Mouse (Mus musculus) midbrain, embryonic 12.5 days (tissue): ENCODE data around the gene Vps25. TPM values are rescaled to one million over a fixed set of nuclear protein-coding genes. Genes with fewer than 3 reads are reported as not detected.

Source experiments
- polyA plus RNA-seq: library from polyadenylated mRNA; unstranded; fragments of >200 nt; fragmentation: Nextera tagmentation; extraction: Ambion mirVana; gene quantifications from 2 replicates; pipeline ENCODE4 v1.2.1, GENCODE M21; 2016

Vps25 gene
- polyA plus RNA-seq, 1 experiment from 2014 or later = 101 TPM

Other genes starting within 250 kb of the Vps25 start
- 65.6 and 67.5 TPM in 2 replicates for gene Atp6v0a1, start 244.3 kb upstream of the Vps25 start, polyA plus RNA-seq
- gene Naglu, start 183.7 kb upstream of the Vps25 start, polyA plus RNA-seq = 10.9 and 11.1 TPM in 2 replicates
- 0.22 and 0.31 TPM in 2 replicates for gene Hsd17b1, start 175.3 kb upstream of the Vps25 start, polyA plus RNA-seq
- 51.7 and 53.9 TPM in 2 replicates for gene Coasy, start 171.1 kb upstream of the Vps25 start, polyA plus RNA-seq
- 49.2 and 60.5 TPM in 2 replicates for gene Mlx, start 166.4 kb upstream of the Vps25 start, polyA plus RNA-seq
- gene Psmc3ip, start 158.3 kb upstream of the Vps25 start, polyA plus RNA-seq = 41.7 and 42.4 TPM in 2 replicates
- gene Retreg3, start 133.8 kb upstream of the Vps25 start, polyA plus RNA-seq = 21.8 and 23.1 TPM in 2 replicates
- gene Tubg1, start 133.8 kb upstream of the Vps25 start, polyA plus RNA-seq = 96.3 and 97.4 TPM in 2 replicates
- 9.0 and 10.3 TPM in 2 replicates for gene Tubg2, start 97.8 kb upstream of the Vps25 start, polyA plus RNA-seq
- gene Cntnap1, start 83.2 kb upstream of the Vps25 start, polyA plus RNA-seq = 0.74 and 0.94 TPM in 2 replicates
- 12.3 and 12.6 TPM in 2 replicates for gene Plekhh3, start 82.4 kb upstream of the Vps25 start, polyA plus RNA-seq
- 0.10 and 0.17 TPM in 2 replicates for gene Ccr10, start 78.3 kb upstream of the Vps25 start, polyA plus RNA-seq
- 12.6 and 14.4 TPM in 2 replicates for gene Ezh1, start 27.2 kb upstream of the Vps25 start, polyA plus RNA-seq
- gene Ramp2, start 7.7 kb upstream of the Vps25 start, polyA plus RNA-seq = 70.3 and 76.3 TPM in 2 replicates
- gene Wnk4, start 6.9 kb downstream of the Vps25 start, polyA plus RNA-seq = 7.8 and 10.2 TPM in 2 replicates
- gene Cntd1, start 25.3 kb downstream of the Vps25 start, polyA plus RNA-seq = 1.3 and 1.6 TPM in 2 replicates
- gene Coa3, start 25.4 kb downstream of the Vps25 start, polyA plus RNA-seq = 196 and 198 TPM in 2 replicates
- 162 and 173 TPM in 2 replicates for gene Becn1, start 48.6 kb downstream of the Vps25 start, polyA plus RNA-seq
- gene Psme3, start 62.5 kb downstream of the Vps25 start, polyA plus RNA-seq = 163 and 180 TPM in 2 replicates
- gene Aoc2, start 71.4 kb downstream of the Vps25 start, polyA plus RNA-seq = 2.1 and 3.1 TPM in 2 replicates
- not detected in 2 replicates for gene Aoc3, start 76.9 kb downstream of the Vps25 start, polyA plus RNA-seq
- gene G6pc, start 113.9 kb downstream of the Vps25 start, polyA plus RNA-seq = not detected in 2 replicates
- 90.8 and 91.0 TPM in 2 replicates for gene Aarsd1, start 163.9 kb downstream of the Vps25 start, polyA plus RNA-seq
- 5.6 and 7.8 TPM in 2 replicates for gene Gm27029, start 171.1 kb downstream of the Vps25 start, polyA plus RNA-seq
- 27.0 and 30.2 TPM in 2 replicates for gene Rundc1, start 171.4 kb downstream of the Vps25 start, polyA plus RNA-seq
- 2.3 and 3.1 TPM in 2 replicates for gene Ptges3l, start 171.6 kb downstream of the Vps25 start, polyA plus RNA-seq
- 310 and 319 TPM in 2 replicates for gene Rpl27, start 188.6 kb downstream of the Vps25 start, polyA plus RNA-seq
- gene Ifi35, start 194.7 kb downstream of the Vps25 start, polyA plus RNA-seq = 3.0 and 3.9 TPM in 2 replicates
- 89.5 and 92.3 TPM in 2 replicates for gene Rnd2, start 211.3 kb downstream of the Vps25 start, polyA plus RNA-seq
- gene Vat1, start 212.5 kb downstream of the Vps25 start, polyA plus RNA-seq = 69.3 and 73.0 TPM in 2 replicates